Mouse (Mus musculus) bone marrow, adult 2 months (tissue): ENCODE data around the gene Sohlh2. TPM values are rescaled to one million over a fixed set of nuclear protein-coding genes. Genes with fewer than 3 reads are reported as not detected.

ENCODE experiments used
- H3K27ac ChIP-seq: fragments of 200-500 bp; 2 replicates; pipeline ENCODE4 v1.5.1; 2012; ENCODE audit warnings: low read depth, mild to moderate bottlenecking, control low read depth, inconsistent platforms, low read length; ENCODE audit not compliant: control insufficient read depth, poor library complexity, insufficient read depth
- H3K4me1 ChIP-seq: fragments of 200-500 bp; 2 replicates; pipeline ENCODE4 v1.6.1; 2011; ENCODE audit warnings: low read length; ENCODE audit not compliant: control insufficient read depth, insufficient read depth
- H3K4me3 ChIP-seq: fragments of 200-500 bp; replicated peaks from 2 replicates; pipeline ENCODE3; 2011; ENCODE audit warnings: mild to moderate bottlenecking, low read depth, low read length, control low read depth; ENCODE audit not compliant: control insufficient read depth
- CTCF ChIP-seq: fragments of 200-500 bp; IDR thresholded peaks from 2 replicates; pipeline ENCODE4 v1.5.1; 2011; ENCODE audit warnings: low read length, control low read depth; ENCODE audit not compliant: control insufficient read depth, insufficient read depth
- POLR2A ChIP-seq: fragments of 200-500 bp; IDR thresholded peaks from 2 replicates; pipeline ENCODE4 v1.6.1; 2011; ENCODE audit warnings: low read depth, mild to moderate bottlenecking, control low read depth, low read length, borderline replicate concordance; ENCODE audit not compliant: control insufficient read depth
- WGBS: fragments of 180-500 bp; shearing (Covaris S2); methylation state at CpG from one replicate; pipeline ENCODE4 v1.1.7; 2018; 5-methylcytosine and 5-hydroxymethylcytosine counted together
- polyA plus RNA-seq: library from polyadenylated mRNA; stranded (reverse); fragments of >200 nt; gene quantifications from 2 replicates; pipeline ENCODE4 v1.2.4, GENCODE M21; 2011; ENCODE audit warnings: low replicate concordance; ENCODE audit not compliant: missing spikeins, insufficient read depth, insufficient read length

Sohlh2 gene
- polyA plus RNA-seq, 1 experiment = not detected

DNA sequence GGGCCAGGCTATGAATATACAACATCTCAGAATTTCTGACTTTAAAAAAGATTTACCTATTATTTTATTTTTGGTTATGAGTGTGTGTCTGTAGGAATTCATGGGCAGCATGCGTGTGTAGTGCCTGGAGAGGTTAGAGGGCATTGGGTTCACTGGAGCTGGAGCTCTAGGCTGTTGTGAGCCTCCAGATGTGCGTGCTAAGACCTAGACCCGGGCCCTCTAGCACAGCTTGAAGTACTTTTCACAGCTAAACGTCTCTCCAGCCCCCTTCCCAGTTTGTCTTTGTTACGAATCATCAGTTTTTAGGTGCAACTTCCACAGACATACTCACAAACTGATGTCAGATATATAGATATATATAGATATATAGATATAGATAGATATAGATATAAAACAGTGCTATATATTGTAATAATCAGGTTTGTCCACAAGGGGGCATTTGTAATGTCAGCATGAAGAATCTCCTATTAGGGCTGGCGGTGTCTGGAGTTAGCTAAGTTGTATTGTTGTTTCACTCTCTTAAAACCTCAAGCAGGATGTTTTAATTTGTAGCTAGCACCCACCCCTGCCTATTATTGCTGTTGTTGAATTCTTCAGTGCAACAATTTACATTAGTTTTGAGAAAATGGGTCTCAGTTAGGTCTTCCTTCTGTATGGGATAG lies 29.0 kb upstream of the Sohlh2 start:
- TF ChIP-seq CTCF (no peak), POLR2A (no peak)
- H3K27ac ChIP-seq = no peak overlapping the region
- no peak overlapping the region for H3K4me3 ChIP-seq
- WGBS = 60% methylated on average over 6 of the region's 6 CpGs
- no peaks in the 10 kb centered on the region for H3K4me1 ChIP-seq

DNA sequence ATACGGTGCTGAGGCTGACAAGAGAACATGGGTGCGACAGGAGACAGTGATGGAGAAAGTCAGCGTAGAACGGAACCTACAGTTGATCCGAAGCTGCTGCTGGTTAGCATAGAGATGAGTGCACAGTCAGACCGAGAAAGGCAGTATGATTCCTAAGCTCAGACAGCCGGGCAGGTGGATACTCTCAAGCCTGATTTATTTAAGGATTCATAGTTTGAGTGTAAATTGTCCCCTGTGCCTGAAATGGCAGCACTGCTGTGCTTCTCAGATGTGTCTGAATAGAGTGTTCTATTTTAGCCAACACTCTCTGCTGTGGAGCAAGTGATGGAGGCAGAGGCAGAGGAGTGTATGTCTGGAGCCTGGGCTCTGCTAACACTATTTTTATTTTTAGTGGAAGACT lies 27.7 kb upstream of the Sohlh2 start:
- 71% methylated on average over 7 of the region's 7 CpGs for WGBS
- TF ChIP-seq POLR2A = no peak
- TF ChIP-seq CTCF = no peak
- Histone ChIP-seq H3K4me1 (no peaks in the 10 kb centered on the region), H3K4me3 (no peak overlapping the region), H3K27ac (no peak overlapping the region)

DNA sequence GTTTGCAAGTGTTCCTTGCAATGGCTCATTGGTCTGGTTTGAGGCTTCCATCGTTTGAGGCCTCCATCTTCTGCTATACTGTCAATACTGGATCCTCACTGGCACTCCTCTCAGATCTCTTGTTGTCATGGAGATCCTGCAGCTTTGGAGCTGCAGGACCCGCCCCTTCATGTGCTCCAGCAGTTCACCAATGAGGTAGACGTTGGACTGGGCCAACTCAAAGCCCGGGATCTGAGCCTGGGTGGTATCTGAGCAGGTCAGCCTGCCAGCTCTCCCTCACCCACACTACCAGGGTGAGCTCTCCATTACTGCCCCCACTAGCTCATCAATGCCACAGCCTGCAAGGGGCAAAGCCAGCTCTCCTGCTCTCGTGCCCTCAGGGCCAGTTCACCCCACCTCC lies 24.4 kb upstream of the Sohlh2 start:
- TF ChIP-seq CTCF (no peak), POLR2A (no peak)
- Histone ChIP-seq H3K4me3 (no peak overlapping the region), H3K4me1 (no peaks in the 10 kb centered on the region), H3K27ac (no peak overlapping the region)
- WGBS = 65% methylated on average over 5 of the region's 5 CpGs

- no peak overlapping the region for H3K27ac ChIP-seq
- 74% methylated on average over 7 of the region's 7 CpGs for WGBS
- H3K4me3 ChIP-seq = no peak overlapping the region
- no peaks in the 10 kb centered on the region for H3K4me1 ChIP-seq
- TF ChIP-seq POLR2A = no peak
- no peak for TF ChIP-seq CTCF
Observed at GRCm38 (mm10) chr3:55161144-55161543, 20.7 kb upstream of the Sohlh2 start.

- TF ChIP-seq CTCF (no peak), POLR2A (no peak)
- Histone ChIP-seq H3K4me1 (no peaks in the 10 kb centered on the region), H3K4me3 (no peak overlapping the region), H3K27ac (no peak overlapping the region)
- WGBS = 63% methylated on average over 4 of the region's 4 CpGs
Observed at GRCm38 (mm10) chr3:55163510-55163909, 18.3 kb upstream of the Sohlh2 start.

- TF ChIP-seq POLR2A (no peak), CTCF (no peak)
- Histone ChIP-seq H3K4me1 (no peaks in the 10 kb centered on the region; the same call in 1 of the 2 replicates), H3K27ac (no peak overlapping the region), H3K4me3 (no peak overlapping the region)
- 75% methylated on average over 3 of the region's 3 CpGs for WGBS
Observed at GRCm38 (mm10) chr3:55172478-55172877, 9.3 kb upstream of the Sohlh2 start.

DNA sequence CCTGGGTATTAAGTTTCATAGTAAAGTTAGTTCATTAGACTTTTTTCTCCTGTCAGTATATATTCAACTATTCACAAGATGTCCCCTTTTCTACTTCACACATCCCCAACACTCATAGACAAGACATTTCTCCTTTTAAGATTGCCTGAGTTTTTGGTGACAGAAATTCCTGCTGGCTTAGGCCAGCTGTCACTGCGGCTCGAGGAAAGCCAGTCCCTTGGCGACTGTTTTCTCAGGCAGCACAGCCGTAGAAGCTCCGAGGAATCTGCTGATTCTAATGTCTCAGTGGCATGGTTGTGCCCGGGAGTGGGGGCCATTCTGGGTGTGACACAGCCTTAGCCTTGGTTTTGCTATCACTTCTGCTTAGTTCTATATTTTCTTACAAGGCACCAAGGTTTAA lies 4.6 kb upstream of the Sohlh2 start:
- H3K4me1 ChIP-seq = no peaks in the 10 kb centered on the region; the same call in 1 of the 2 replicates
- TF ChIP-seq POLR2A (no peak), CTCF (no peak)
- 70% methylated on average over 6 of the region's 6 CpGs for WGBS
- H3K27ac ChIP-seq = no peak overlapping the region
- H3K4me3 ChIP-seq = no peak overlapping the region

GRCm38 (mm10) chr3:55191668-55192067 lies 9.8 kb downstream of the Sohlh2 start:
- TF ChIP-seq CTCF (no peak), POLR2A (no peak)
- no peak overlapping the region for H3K27ac ChIP-seq
- H3K4me3 ChIP-seq = no peak overlapping the region
- H3K4me1 ChIP-seq = no peaks in the 10 kb centered on the region
- WGBS = 68% methylated on average over 4 of the region's 4 CpGs

DNA sequence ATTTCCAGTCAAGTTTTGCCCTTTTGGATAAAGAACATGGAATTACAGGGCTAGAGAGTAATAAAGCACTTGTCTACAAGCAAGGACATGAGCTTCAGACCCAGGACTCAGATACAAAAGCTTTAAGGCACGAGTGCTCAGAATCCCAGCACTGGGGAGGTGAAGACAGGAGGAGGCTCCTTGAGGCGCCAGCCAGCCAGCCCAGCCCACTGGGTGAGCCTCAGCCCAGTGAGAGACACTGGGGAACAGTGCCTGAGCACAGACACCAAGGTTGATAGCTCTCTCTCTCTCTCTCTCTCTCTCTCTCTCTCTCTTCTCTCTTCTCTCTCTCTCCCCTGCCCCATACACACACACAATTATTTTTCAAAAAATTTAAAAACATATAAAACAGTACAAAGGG lies 11.5 kb downstream of the Sohlh2 start:
- H3K4me1 ChIP-seq = no peaks in the 10 kb centered on the region
- H3K27ac ChIP-seq = no peak overlapping the region
- no peak overlapping the region for H3K4me3 ChIP-seq
- no peak for TF ChIP-seq CTCF
- TF ChIP-seq POLR2A = no peak
- WGBS = 45% methylated on average over 2 of the region's 2 CpGs
